Mouse (Mus musculus): ENCODE measurements around the gene Prl7a2. TPM values are rescaled to one million over a fixed set of nuclear protein-coding genes. Genes with fewer than 3 reads are reported as not detected.

Gene Prl7a2
- not detected for polyA plus RNA-seq (2012; fragmentation: generic; extraction: Trizol)

GRCm38 (mm10) chr13:27667936-27668335 is at the start of gene Prl7a2:
Gene Prl7a2, minus strand, starts transcription at chr13:27668036.

GRCm38 (mm10) chr13:27716636-27717035 is 48.8 kb upstream of the Prl7a2 start, which contains the start of gene Prl7d1:
Gene Prl7d1, minus strand, starts transcription at chr13:27716736.

GRCm38 (mm10) chr13:27642393-27642792 is 25.4 kb downstream of the Prl7a2 start, which contains the start of gene Prl7a1:
Gene Prl7a1, minus strand, starts transcription at chr13:27642493.

GRCm38 (mm10) chr13:27610482-27610881 is 57.4 kb downstream of the Prl7a2 start, which contains the start of gene Prl7b1:
Gene Prl7b1, minus strand, starts transcription at chr13:27610582.

Other genes starting within 250 kb of the Prl7a2 start
- not detected for gene Prl8a6, start 229.3 kb downstream of the Prl7a2 start, polyA plus RNA-seq (2012; fragmentation: generic; extraction: Trizol)
- not detected for gene Prl8a8, start 154.8 kb downstream of the Prl7a2 start, polyA plus RNA-seq (2012; fragmentation: generic; extraction: Trizol)
- gene Prl8a9, start 103.4 kb downstream of the Prl7a2 start, polyA plus RNA-seq (2012; fragmentation: generic; extraction: Trizol), result not detected
- gene Prl8a1, start 85.9 kb downstream of the Prl7a2 start, polyA plus RNA-seq (2012; fragmentation: generic; extraction: Trizol), result not detected
- gene Prl7b1, start 57.5 kb downstream of the Prl7a2 start, polyA plus RNA-seq (2012; fragmentation: generic; extraction: Trizol), result not detected
- not detected for gene Prl7a1, start 25.5 kb downstream of the Prl7a2 start, polyA plus RNA-seq (2012; fragmentation: generic; extraction: Trizol)
- gene Prl7d1, start 48.7 kb upstream of the Prl7a2 start, polyA plus RNA-seq (2012; fragmentation: generic; extraction: Trizol), result not detected
- gene Prl7c1, start 112.8 kb upstream of the Prl7a2 start, polyA plus RNA-seq (2012; fragmentation: generic; extraction: Trizol), result not detected
- gene Prl2a1, start 133.6 kb upstream of the Prl7a2 start, polyA plus RNA-seq (2012; fragmentation: generic; extraction: Trizol), result not detected
- gene Prl2c1, start 181.3 kb upstream of the Prl7a2 start, polyA plus RNA-seq (2012; fragmentation: generic; extraction: Trizol), result not detected

All from C3H10T1/2 (cell line).